Mouse (Mus musculus): ENCODE measurements around the gene Xylt2. TPM values are rescaled to one million over a fixed set of nuclear protein-coding genes. Genes with fewer than 3 reads are reported as not detected.

The Xylt2 gene
- polyA plus RNA-seq, 1 experiment from 2014 or later = 17.5 TPM

Other genes starting within 250 kb of the Xylt2 start
- gene Cacna1g, start 203.3 kb downstream of the Xylt2 start, polyA plus RNA-seq (2015; fragmentation: Nextera tagmentation; extraction: Ambion mirVana) = 6.6 and 7.0 TPM in 2 replicates
- gene Spata20, start 191.3 kb downstream of the Xylt2 start, polyA plus RNA-seq (2015; fragmentation: Nextera tagmentation; extraction: Ambion mirVana) = 0.08 TPM in 1 of 2 replicates, not detected in the other
- 18.5 and 19.2 TPM in 2 replicates for gene Epn3, start 177.5 kb downstream of the Xylt2 start, polyA plus RNA-seq (2015; fragmentation: Nextera tagmentation; extraction: Ambion mirVana)
- gene Mycbpap, start 155.8 kb downstream of the Xylt2 start, polyA plus RNA-seq (2015; fragmentation: Nextera tagmentation; extraction: Ambion mirVana) = 8.4 and 8.7 TPM in 2 replicates
- 3.4 and 4.2 TPM in 2 replicates for gene Rsad1, start 128.3 kb downstream of the Xylt2 start, polyA plus RNA-seq (2015; fragmentation: Nextera tagmentation; extraction: Ambion mirVana)
- gene Chad, start 112.5 kb downstream of the Xylt2 start, polyA plus RNA-seq (2015; fragmentation: Nextera tagmentation; extraction: Ambion mirVana) = 5.8 and 7.6 TPM in 2 replicates
- 5.7 and 6.6 TPM in 2 replicates for gene Acsf2, start 75.6 kb downstream of the Xylt2 start, polyA plus RNA-seq (2015; fragmentation: Nextera tagmentation; extraction: Ambion mirVana)
- 155 and 167 TPM in 2 replicates for gene Lrrc59, start 47.7 kb downstream of the Xylt2 start, polyA plus RNA-seq (2015; fragmentation: Nextera tagmentation; extraction: Ambion mirVana)
- gene Mrpl27, start 23.7 kb downstream of the Xylt2 start, polyA plus RNA-seq (2015; fragmentation: Nextera tagmentation; extraction: Ambion mirVana) = 137 and 140 TPM in 2 replicates
- gene Eme1, start 23.6 kb downstream of the Xylt2 start, polyA plus RNA-seq (2015; fragmentation: Nextera tagmentation; extraction: Ambion mirVana) = 20.2 and 21.4 TPM in 2 replicates
- gene Gm11541, start 27.0 kb upstream of the Xylt2 start, polyA plus RNA-seq (2015; fragmentation: Nextera tagmentation; extraction: Ambion mirVana) = 0.82 and 0.95 TPM in 2 replicates
- gene Cdc34b, start 64.3 kb upstream of the Xylt2 start, polyA plus RNA-seq (2015; fragmentation: Nextera tagmentation; extraction: Ambion mirVana) = 0.46 TPM in 1 of 2 replicates, not detected in the other
- gene Tmem92, start 105.2 kb upstream of the Xylt2 start, polyA plus RNA-seq (2015; fragmentation: Nextera tagmentation; extraction: Ambion mirVana) = not detected in 2 replicates